Mouse (Mus musculus) thymus, adult 2 months (tissue): ENCODE data around the gene Gfi1b. TPM values are rescaled to one million over a fixed set of nuclear protein-coding genes. Genes with fewer than 3 reads are reported as not detected.

Experiments
- DNase-seq: peaks from one replicate; pipeline ENCODE4 v3.0.0; 2021
- H3K27ac ChIP-seq: fragments of 200-500 bp; 2 replicates; pipeline ENCODE4 v1.5.1; 2012; ENCODE audit warnings: low read length, control low read depth; ENCODE audit not compliant: control insufficient read depth, insufficient read depth
- H3K27me3 ChIP-seq: fragments of 200-500 bp; 2 replicates; pipeline ENCODE4 v1.6.1; 2012; ENCODE audit warnings: mild to moderate bottlenecking, low read length, moderate library complexity, mixed read lengths; ENCODE audit not compliant: control insufficient read depth, insufficient read depth
- H3K36me3 ChIP-seq: fragments of 200-500 bp; 2 replicates; pipeline ENCODE4 v1.6.1; 2012; ENCODE audit warnings: mild to moderate bottlenecking, low read length, moderate library complexity; ENCODE audit not compliant: control insufficient read depth, insufficient read depth
- H3K4me1 ChIP-seq: fragments of 200-500 bp; replicated peaks from 2 replicates; pipeline ENCODE4 v1.6.1; 2012; ENCODE audit warnings: low read length; ENCODE audit not compliant: control insufficient read depth, insufficient read depth
- H3K4me3 ChIP-seq: fragments of 200-500 bp; 2 replicates; pipeline ENCODE4 v1.5.1; 2012; ENCODE audit warnings: mild to moderate bottlenecking, low read length, control low read depth, moderate library complexity; ENCODE audit not compliant: control insufficient read depth, insufficient read depth
- CTCF ChIP-seq: fragments of 200-500 bp; IDR thresholded peaks from 2 replicates; pipeline ENCODE4 v1.5.1; 2012; ENCODE audit warnings: mild to moderate bottlenecking, control low read depth, low read length, moderate library complexity, borderline replicate concordance; ENCODE audit not compliant: control insufficient read depth, poor library complexity, insufficient read depth; ENCODE audit errors: extremely low read depth
- POLR2A ChIP-seq: fragments of 200-500 bp; IDR thresholded peaks from 2 replicates; pipeline ENCODE4 v1.6.1; 2012; ENCODE audit warnings: mild to moderate bottlenecking, low read length, control low read depth, moderate library complexity; ENCODE audit not compliant: control insufficient read depth, poor library complexity, insufficient read depth; ENCODE audit errors: extremely low read depth
- WGBS: fragments of 180-500 bp; shearing (Covaris S2); methylation state at CpG from one replicate; pipeline ENCODE4 v1.1.7; 2018; 5-methylcytosine and 5-hydroxymethylcytosine counted together
- polyA plus RNA-seq: library from polyadenylated mRNA; depleted of rRNA; stranded (reverse); fragments of >200 nt; gene quantifications from 2 replicates; pipeline ENCODE4 v1.2.3, GENCODE M21; 2012

Gene Gfi1b
- polyA plus RNA-seq, 1 experiment = 1.8 TPM

- DNase-seq = no peak
- TF ChIP-seq CTCF (no peak), POLR2A (no peak)
- 87% methylated on average over 7 of the region's 7 CpGs for WGBS
- H3K4me3 ChIP-seq = no peak overlapping the region
- no peaks in the 10 kb centered on the region for H3K27me3 ChIP-seq
- no peaks in the 10 kb centered on the region for H3K36me3 ChIP-seq
- peaks cover 31% of the 10 kb centered on the region for H3K4me1 ChIP-seq
- no peak overlapping the region for H3K27ac ChIP-seq
Measured at GRCm38 (mm10) chr2:28596021-28596420, 25.8 kb downstream of the Gfi1b start.

DNA sequence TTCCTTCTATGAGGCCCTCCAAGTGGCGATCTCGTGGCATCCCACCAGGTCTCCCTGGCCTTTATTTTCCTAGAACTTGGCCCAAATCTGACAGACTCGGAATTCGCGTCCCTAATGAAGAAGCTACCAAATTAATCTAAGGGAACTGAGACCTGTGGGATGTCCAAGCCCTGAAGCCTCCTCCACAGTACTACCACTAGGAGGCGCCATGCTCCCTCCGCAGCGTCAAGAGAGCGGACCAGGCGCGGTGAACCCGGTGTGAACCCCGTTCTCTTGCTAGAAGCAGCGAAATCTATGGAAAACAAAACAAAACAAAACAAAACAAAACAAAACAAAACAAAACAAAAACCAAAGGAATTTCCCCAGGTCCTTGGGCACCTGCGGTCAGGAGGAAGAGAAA, 29.0 kb downstream of the Gfi1b start:
- no peak overlapping the region for H3K4me3 ChIP-seq
- peaks cover 4% of the 10 kb centered on the region for H3K4me1 ChIP-seq
- H3K27me3 ChIP-seq = no peaks in the 10 kb centered on the region
- peak; percentile 70 for DNase-seq
- 16% methylated on average over 15 of the region's 15 CpGs for WGBS
- no peaks in the 10 kb centered on the region for H3K36me3 ChIP-seq
- no peak overlapping the region for H3K27ac ChIP-seq
- TF ChIP-seq CTCF (peak; percentile 88), POLR2A (no peak)

DNA sequence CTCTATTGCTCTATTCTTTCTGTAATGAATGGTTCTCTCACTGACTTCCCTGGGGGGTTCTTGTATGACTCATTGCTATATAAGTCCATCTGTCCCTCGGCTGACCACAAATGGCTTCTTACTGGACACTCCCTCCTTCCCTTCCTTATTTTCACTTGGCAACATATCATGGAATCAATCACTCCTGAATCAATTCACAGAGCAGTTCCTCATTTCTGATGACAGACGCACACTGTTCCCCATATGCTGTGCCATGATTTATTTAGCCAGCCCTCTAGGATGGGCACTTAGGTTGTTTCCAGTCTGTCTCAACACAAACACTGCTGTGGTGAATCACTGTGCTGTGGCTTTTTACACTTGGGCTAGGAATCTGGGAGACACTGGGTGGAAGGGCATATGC, 30.3 kb downstream of the Gfi1b start:
- H3K36me3 ChIP-seq = no peaks in the 10 kb centered on the region
- no peak overlapping the region for H3K27ac ChIP-seq
- TF ChIP-seq POLR2A (no peak), CTCF (no peak)
- no peaks in the 10 kb centered on the region for H3K27me3 ChIP-seq
- no peak overlapping the region for H3K4me3 ChIP-seq
- whole genome bisulfite sequencing = 29% methylated on average over 2 of the region's 2 CpGs
- DNase-seq = no peak
- no peaks in the 10 kb centered on the region for H3K4me1 ChIP-seq

GRCm38 (mm10) chr2:28588574-28588973, 33.2 kb downstream of the Gfi1b start:
- H3K4me3 ChIP-seq = no peak overlapping the region
- TF ChIP-seq CTCF (no peak), POLR2A (no peak)
- no peak overlapping the region for H3K27ac ChIP-seq
- no peak for DNase-seq
- 30% methylated on average over 1 of the region's 1 CpGs for WGBS
- H3K27me3 ChIP-seq = no peaks in the 10 kb centered on the region
- H3K36me3 ChIP-seq = no peaks in the 10 kb centered on the region
- no peaks in the 10 kb centered on the region for H3K4me1 ChIP-seq

DNA sequence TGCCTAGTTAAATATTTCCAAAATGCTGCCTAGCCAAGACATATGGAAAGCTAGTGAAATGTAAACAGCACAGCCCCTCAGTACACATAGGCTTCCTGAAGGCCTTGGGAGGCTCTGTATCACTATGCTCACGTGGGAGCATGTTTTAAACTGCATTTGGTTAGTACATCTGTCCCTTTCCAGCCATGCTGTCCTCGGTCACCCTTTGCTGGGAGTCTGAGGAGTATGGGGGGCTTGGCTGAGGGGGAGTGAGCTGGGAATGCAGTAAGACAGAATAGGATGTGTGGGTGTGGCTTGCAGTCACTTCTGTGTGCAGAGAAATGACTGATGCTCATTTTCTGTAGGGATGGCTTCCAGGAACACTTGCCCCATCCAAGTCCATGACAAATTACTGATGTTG, 36.1 kb downstream of the Gfi1b start:
- no peaks in the 10 kb centered on the region for H3K36me3 ChIP-seq
- DNase-seq = no peak
- 47% methylated on average over 2 of the region's 2 CpGs for WGBS
- no peak overlapping the region for H3K27ac ChIP-seq
- TF ChIP-seq CTCF (no peak), POLR2A (no peak)
- H3K4me3 ChIP-seq = no peak overlapping the region
- no peaks in the 10 kb centered on the region for H3K27me3 ChIP-seq
- peaks cover 4% of the 10 kb centered on the region; the same call in 1 of the 2 replicates for H3K4me1 ChIP-seq

DNA sequence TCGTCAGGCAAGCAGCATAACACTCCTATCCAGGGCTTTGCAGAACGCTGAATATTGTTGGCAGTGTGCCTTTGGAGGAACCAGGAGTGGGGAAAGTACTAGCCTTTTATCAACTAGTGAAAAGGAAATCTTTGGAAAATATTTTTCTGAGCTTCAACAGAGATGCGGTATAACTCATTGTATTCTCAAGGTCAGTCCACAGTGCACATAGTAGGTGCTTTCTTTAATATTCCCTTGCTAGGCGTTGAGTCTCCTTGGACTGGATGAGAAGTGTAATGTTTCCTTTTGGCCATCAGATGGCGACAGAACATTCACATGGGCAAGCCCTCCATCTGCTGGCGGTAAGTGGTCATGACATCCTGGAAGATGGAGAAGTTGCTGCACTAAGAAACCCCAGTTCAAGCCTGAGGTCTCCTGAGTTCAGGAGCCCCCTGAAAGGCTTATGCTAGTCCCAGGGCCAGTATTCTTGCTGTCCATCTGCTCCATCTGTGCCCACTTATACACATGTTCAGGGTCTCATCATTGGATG, 36.7 kb downstream of the Gfi1b start:
- no peak overlapping the region for H3K27ac ChIP-seq
- no peaks in the 10 kb centered on the region for H3K36me3 ChIP-seq
- DNase-seq = peak; percentile 82
- H3K4me1 ChIP-seq = peaks cover 4% of the 10 kb centered on the region; the same call in 1 of the 2 replicates
- H3K4me3 ChIP-seq = no peak overlapping the region
- H3K27me3 ChIP-seq = no peaks in the 10 kb centered on the region
- TF ChIP-seq CTCF (peak; percentile 43; the same call in 1 of the 2 replicates), POLR2A (no peak)
- WGBS = 19% methylated on average over 6 of the region's 6 CpGs

DNA sequence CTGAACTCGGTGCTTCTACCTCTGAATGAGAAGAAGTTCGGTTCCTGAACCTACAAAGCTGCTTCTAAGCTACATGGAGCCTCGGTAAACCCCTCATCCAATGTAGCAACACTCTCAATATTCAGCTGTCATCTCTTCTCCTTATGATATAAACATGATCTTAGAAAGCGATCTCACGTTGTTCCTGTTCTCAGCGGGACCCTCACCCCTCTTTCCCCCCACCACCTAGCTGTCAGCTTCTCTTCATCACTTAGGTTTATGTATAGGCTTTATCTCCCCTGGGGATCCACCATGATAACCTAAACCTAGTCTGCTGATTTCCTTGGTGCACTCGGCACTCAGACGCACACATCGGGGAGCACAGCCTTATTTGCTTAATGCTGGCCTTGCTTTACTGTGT, 38.1 kb downstream of the Gfi1b start, which contains the start of gene Gtf3c5:
Gtf3c5 (minus strand) TSS at position 101 of the 400 bp plus-strand sequence.
- H3K27ac ChIP-seq = peak within 1 kb of the TSS; percentile 51; the same call in 1 of the 2 replicates
- DNase-seq = no peak
- no peaks in the 10 kb centered on the region for H3K27me3 ChIP-seq
- TF ChIP-seq POLR2A (no peak), CTCF (no peak)
- WGBS = 86% methylated on average over 9 of the region's 9 CpGs
- peaks cover 4% of the 10 kb centered on the region; the same call in 1 of the 2 replicates for H3K4me1 ChIP-seq
- peak within 1 kb of the TSS; percentile 91 for H3K4me3 ChIP-seq
- H3K36me3 ChIP-seq = peaks cover 5% of the 10 kb centered on the region; the same call in 1 of the 2 replicates
